In genomic region chr4:154064827-154065773, GRCm38 (mm10) we compare ENCODE assay signal across 7 mouse cellular contexts. TPM values are rescaled to one million over a fixed set of nuclear protein-coding genes. Genes with fewer than 3 reads are reported as not detected.
DNase-seq lines count a peak whose midpoint lies in the region; ATAC-seq lines count a peak whose summit lies in the region.

No protein-coding gene starts in this region.

- peak; percentile 91 for ATAC-seq in megakaryocyte progenitor cell, adult 5-6 weeks (replicated peaks; ENCODE audit: poor library complexity)

- peak; percentile 34 to 40 for DNase-seq in right cerebral cortex, adult 2 months (ENCODE audit: low spot score in 2 of 2)
- no peak for DNase-seq in right cerebral cortex, postnatal 25 days
- peak; percentile 6 for DNase-seq in c-Kit-positive CD71-negative TER-119-negative erythroid progenitor cells, embryonic 14.5 days (ENCODE audit: low read depth)
- DNase-seq in forelimb bud, embryonic 11.5 days (ENCODE audit: low read depth, low spot score) = peak; percentile 41
- DNase-seq in layer of hippocampus, adult 18-20 months (ENCODE audit: low spot score in 2 of 2) = peak; percentile 56 to 67
- DNase-seq in telencephalon, adult 2 months (ENCODE audit: low read depth, low spot score) = peak; percentile 27

RNA-seq across cellular contexts. Expression of gene Ccdc27, which starts 22.6 kb away (rescaled TPM):
- under 1 TPM; 0.59 to 0.66 TPM for total RNA-seq in layer of hippocampus, adult 18-20 months (2021)
- not detected in 2 replicates for total RNA-seq in megakaryocyte progenitor cell, adult 5-6 weeks (2015)
- not detected in 2 replicates for total RNA-seq in megakaryocyte progenitor cell, adult 5-6 weeks (2017)

RNA-seq across cellular contexts. Expression of gene Smim1, which starts 39.1 kb away (rescaled TPM):
- total RNA-seq in layer of hippocampus, adult 18-20 months (2021) = 10 to 100 TPM; 10.3 to 12.5 TPM
- total RNA-seq in megakaryocyte progenitor cell, adult 5-6 weeks (2015) = 8.2 and 13.6 TPM in 2 replicates
- 2.6 and 4.6 TPM in 2 replicates for total RNA-seq in megakaryocyte progenitor cell, adult 5-6 weeks (2017)

RNA-seq across cellular contexts. Expression of gene Lrrc47, which starts 53.6 kb away (rescaled TPM):
- total RNA-seq in layer of hippocampus, adult 18-20 months (2021) = 10 to 100 TPM; 55.6 to 68.0 TPM
- total RNA-seq in megakaryocyte progenitor cell, adult 5-6 weeks (2015) = 11.1 and 11.3 TPM in 2 replicates
- total RNA-seq in megakaryocyte progenitor cell, adult 5-6 weeks (2017) = 25.5 and 49.3 TPM in 2 replicates
